Mouse (Mus musculus): ENCODE data around the gene Dnali1. TPM values are rescaled to one million over a fixed set of nuclear protein-coding genes. Genes with fewer than 3 reads are reported as not detected.
A peak's percentile ranks its signal among the peaks of the same experiment; 100 is the strongest.

Gene Dnali1
- polyA plus RNA-seq, 1 experiment = not detected

DNA sequence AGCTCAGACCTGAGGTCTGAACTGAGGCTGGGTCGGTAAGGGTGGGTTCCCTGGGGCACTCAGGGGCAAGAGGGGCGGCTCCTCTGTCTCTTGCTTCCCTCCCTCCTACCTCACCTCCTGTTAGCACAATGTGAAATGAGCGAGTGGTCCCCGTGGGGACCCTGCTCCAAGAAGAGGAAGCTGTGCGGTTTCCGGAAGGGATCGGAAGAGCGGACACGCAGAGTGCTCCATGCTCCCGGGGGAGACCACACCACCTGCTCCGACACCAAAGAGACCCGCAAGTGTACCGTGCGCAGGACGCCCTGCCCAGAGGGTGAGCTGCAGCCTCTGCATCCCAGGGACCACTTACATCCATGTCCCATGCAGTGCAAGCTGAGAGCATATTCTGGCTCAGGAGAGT is 58.0 kb downstream of the Dnali1 start:
- peaks cover 88% of the 10 kb centered on the region for H3K27me3 ChIP-seq (replicated peaks)
- H3K4me1 ChIP-seq = peaks cover 22% of the 10 kb centered on the region
- TF ChIP-seq GATA1 (IDR thresholded peaks at IDR 0.05; ENCODE audit: borderline replicate concordance, low read length) = no peak
- TF ChIP-seq FLI1 (IDR thresholded peaks at IDR 0.05; ENCODE audit: low read length) = no peak
- H3K9me3 ChIP-seq = no peaks in the 10 kb centered on the region
- H3K4me3 ChIP-seq (replicated peaks) = peak overlapping the region; percentile 77
- H3K36me3 ChIP-seq (replicated peaks; ENCODE audit: low read length) = no peaks in the 10 kb centered on the region

Other genes starting within 250 kb of the Dnali1 start
- gene Yrdc, start 215.0 kb downstream of the Dnali1 start, polyA plus RNA-seq (2012; ENCODE audit: insufficient read depth, low replicate concordance) = 13.4 and 15.0 TPM in 2 replicates
- 19.3 and 30.5 TPM in 2 replicates for gene 1110065P20Rik, start 214.5 kb downstream of the Dnali1 start, polyA plus RNA-seq (2012; ENCODE audit: insufficient read depth, low replicate concordance)
- not detected in 2 replicates for gene Maneal, start 203.5 kb downstream of the Dnali1 start, polyA plus RNA-seq (2012; ENCODE audit: insufficient read depth, low replicate concordance)
- gene Epha10, start 184.8 kb downstream of the Dnali1 start, polyA plus RNA-seq (2012; ENCODE audit: insufficient read depth, low replicate concordance) = not detected in 2 replicates
- 1.6 TPM in 1 of 2 replicates, not detected in the other for gene 9930104L06Rik, start 128.7 kb downstream of the Dnali1 start, polyA plus RNA-seq (2012; ENCODE audit: insufficient read depth, low replicate concordance)
- gene Cdca8, start 126.4 kb downstream of the Dnali1 start, polyA plus RNA-seq (2012; ENCODE audit: insufficient read depth, low replicate concordance) = 74.9 and 113 TPM in 2 replicates
- gene Rspo1, start 79.3 kb downstream of the Dnali1 start, polyA plus RNA-seq (2012; ENCODE audit: insufficient read depth, low replicate concordance) = 1.2 TPM in 1 of 2 replicates, not detected in the other
- 1.6 and 16.3 TPM in 2 replicates for gene Gnl2, start 49.1 kb downstream of the Dnali1 start, polyA plus RNA-seq (2012; ENCODE audit: insufficient read depth, low replicate concordance)
- 4.0 and 10.9 TPM in 2 replicates for gene Snip1, start 969 bp upstream of the Dnali1 start, polyA plus RNA-seq (2012; ENCODE audit: insufficient read depth, low replicate concordance)
- gene Meaf6, start 19.4 kb upstream of the Dnali1 start, polyA plus RNA-seq (2012; ENCODE audit: insufficient read depth, low replicate concordance) = 41.3 and 52.8 TPM in 2 replicates
- gene Zc3h12a, start 62.1 kb upstream of the Dnali1 start, polyA plus RNA-seq (2012; ENCODE audit: insufficient read depth, low replicate concordance) = 19.3 and 20.5 TPM in 2 replicates